Mouse (Mus musculus) heart, embryonic 16.5 days (tissue): Measurements from ENCODE around the gene Psg21. TPM values are rescaled to one million over a fixed set of nuclear protein-coding genes. Genes with fewer than 3 reads are reported as not detected.
"Not testable (repeated sequence)": the region's sequence is repeated elsewhere in the genome, so short reads cannot be mapped to it uniquely, and the experiment has no call there.

Experiments
- ATAC-seq: fragments of 200-750 bp; cut with Nextera tagmentation; replicated peaks from 2 replicates; pipeline ENCODE4 v1.8.0; 2017; ENCODE audit warnings: moderate number of reproducible peaks; ENCODE audit not compliant: insufficient read depth, low FRiP score; ENCODE audit errors: extremely low read depth
- H3K27ac ChIP-seq: fragments of 300-500 bp; sonication (generic); 2 replicates; pipeline ENCODE4 v1.5.1; 2014; ENCODE audit warnings: mild to moderate bottlenecking, low read length, control low read depth, moderate library complexity
- H3K27me3 ChIP-seq: fragments of 300-500 bp; sonication (generic); 2 replicates; pipeline ENCODE4 v1.6.1; 2014; ENCODE audit warnings: low read length, mixed read lengths; ENCODE audit not compliant: control insufficient read depth, insufficient read depth
- H3K36me3 ChIP-seq: fragments of 300-500 bp; sonication (generic); 2 replicates; pipeline ENCODE4 v1.6.1; 2014; ENCODE audit not compliant: control insufficient read depth, insufficient read depth
- H3K4me1 ChIP-seq: fragments of 300-500 bp; sonication (generic); 2 replicates; pipeline ENCODE4 v1.6.1; 2014; ENCODE audit warnings: low read length, mixed read lengths; ENCODE audit not compliant: control insufficient read depth, insufficient read depth
- H3K4me2 ChIP-seq: fragments of 300-500 bp; sonication (generic); 2 replicates; pipeline ENCODE4 v1.6.1; 2014; ENCODE audit warnings: low read depth, mild to moderate bottlenecking, control low read depth, low read length
- H3K4me3 ChIP-seq: fragments of 300-500 bp; sonication (generic); 2 replicates; pipeline ENCODE4 v1.5.1; 2014; ENCODE audit warnings: mild to moderate bottlenecking, control low read depth, low read length
- H3K9ac ChIP-seq: fragments of 300-500 bp; sonication (generic); 2 replicates; pipeline ENCODE4 v1.6.1; 2014; ENCODE audit warnings: low read length, control low read depth
- H3K9me3 ChIP-seq: fragments of 300-500 bp; sonication (generic); replicated peaks from 2 replicates; pipeline ENCODE4 v1.6.1; 2016; ENCODE audit warnings: low read length; ENCODE audit not compliant: control insufficient read depth
- WGBS: fragments of 180-500 bp; shearing (Covaris S2); extraction: QIAGEN DNeasy Blood & Tissue Kit; methylation state at CpG from one replicate; pipeline ENCODE4 v1.1.7; 2014; 5-methylcytosine and 5-hydroxymethylcytosine counted together
- polyA plus RNA-seq: library from polyadenylated mRNA; unstranded; fragments of >200 nt; fragmentation: Nextera tagmentation; extraction: Ambion mirVana; gene quantifications from 2 replicates; pipeline ENCODE4 v1.2.1, GENCODE M21; 2015

The Psg21 gene
- polyA plus RNA-seq, result not detected in 2 replicates

DNA sequence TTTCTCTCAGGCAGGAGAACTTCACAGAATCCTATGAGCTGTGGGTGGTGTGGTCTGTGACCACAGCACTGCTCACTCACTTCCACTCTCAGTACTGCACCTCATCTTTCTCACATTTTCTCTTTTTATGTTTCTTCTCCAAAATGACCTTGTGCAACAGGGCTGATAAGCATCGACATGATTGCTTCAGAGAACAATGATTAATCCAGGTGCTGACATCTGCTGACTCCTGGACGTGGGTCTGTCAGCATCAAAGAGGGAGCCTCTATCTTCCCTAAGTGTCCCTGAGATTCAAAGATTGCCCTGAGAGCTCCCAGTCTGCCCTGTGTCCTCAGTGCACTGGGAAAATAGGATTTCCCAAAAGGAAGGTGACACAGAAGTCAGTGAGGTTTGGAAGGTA, at the start of gene Psg21:
Psg21 (minus strand) TSS at position 101 of the 400 bp plus-strand sequence.
- not testable (repeated sequence) for H3K4me1 ChIP-seq

DNA sequence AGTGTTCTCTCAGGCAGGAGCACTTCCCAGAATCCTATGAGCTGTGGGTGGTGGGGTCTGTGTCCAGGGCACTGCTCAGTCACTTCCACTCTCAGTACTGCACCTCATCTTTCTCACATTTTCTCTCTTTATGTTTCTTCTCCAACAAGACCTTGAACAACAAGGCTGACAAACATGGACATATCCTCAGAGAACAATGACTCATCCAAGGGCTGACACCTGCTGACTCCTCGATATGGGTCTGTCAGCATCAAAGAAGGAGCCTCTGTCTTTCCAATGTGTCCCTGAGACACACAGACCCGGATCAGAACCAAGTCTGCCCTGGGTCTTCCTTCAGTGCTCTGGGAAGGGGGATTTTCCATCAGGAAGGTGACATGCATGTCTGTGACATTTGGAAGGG, 29.6 kb upstream of the Psg21 start, which contains the start of gene Psg20:
Psg20 (minus strand) TSS at position 101 of the 400 bp plus-strand sequence.
- H3K9me3 ChIP-seq, result no peaks in the 10 kb centered on the region
- WGBS, result 52% methylated on average over 2 of the region's 2 CpGs
- no peak within 1 kb of the TSS for H3K4me2 ChIP-seq
- no peak within 1 kb of the TSS for H3K4me3 ChIP-seq
- no peaks in the 10 kb centered on the region for H3K27me3 ChIP-seq
- H3K36me3 ChIP-seq, result no peaks in the 10 kb centered on the region
- H3K27ac ChIP-seq, result no peak within 1 kb of the TSS
- no peak within 1 kb of the TSS for H3K9ac ChIP-seq
- H3K4me1 ChIP-seq, result no peaks in the 10 kb centered on the region
- no peak for ATAC-seq

More for the DNA sequence above, at the start of gene Psg21:
- H3K9me3 ChIP-seq, H3K9ac ChIP-seq, H3K4me2 ChIP-seq, H3K4me3 ChIP-seq, ATAC-seq, H3K36me3 ChIP-seq, H3K27me3 ChIP-seq, H3K27ac ChIP-seq: not testable (repeated sequence)
- WGBS, result 25% methylated on average over 1 of the region's 2 CpGs

DNA sequence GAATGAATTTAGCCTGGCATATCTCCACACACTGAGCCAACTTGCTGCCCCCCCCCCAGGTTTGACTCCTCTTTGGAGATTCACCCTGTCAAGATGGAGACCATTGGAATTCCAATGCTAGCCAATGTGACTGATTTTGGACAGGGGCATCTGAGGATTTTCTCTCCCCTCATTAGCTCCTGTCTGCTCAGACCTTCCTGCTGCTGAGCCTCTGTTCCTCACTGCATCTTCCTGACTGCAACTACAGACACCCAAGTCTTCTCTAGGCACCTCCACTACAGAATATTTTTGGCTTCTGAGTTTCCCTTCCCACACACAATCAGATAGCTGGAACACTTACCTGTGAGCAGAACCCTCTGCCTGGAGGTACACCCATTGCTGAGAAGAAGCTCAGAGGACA, 29.1 kb upstream of the Psg21 start:
- no peak overlapping the region for H3K4me3 ChIP-seq
- ATAC-seq, result no peak
- no peak overlapping the region for H3K4me2 ChIP-seq
- H3K27ac ChIP-seq, result no peak overlapping the region
- no peaks in the 10 kb centered on the region for H3K36me3 ChIP-seq
- H3K9me3 ChIP-seq, result no peaks in the 10 kb centered on the region
- H3K4me1 ChIP-seq, result no peaks in the 10 kb centered on the region
- no peak overlapping the region for H3K9ac ChIP-seq
- H3K27me3 ChIP-seq, result no peaks in the 10 kb centered on the region

DNA sequence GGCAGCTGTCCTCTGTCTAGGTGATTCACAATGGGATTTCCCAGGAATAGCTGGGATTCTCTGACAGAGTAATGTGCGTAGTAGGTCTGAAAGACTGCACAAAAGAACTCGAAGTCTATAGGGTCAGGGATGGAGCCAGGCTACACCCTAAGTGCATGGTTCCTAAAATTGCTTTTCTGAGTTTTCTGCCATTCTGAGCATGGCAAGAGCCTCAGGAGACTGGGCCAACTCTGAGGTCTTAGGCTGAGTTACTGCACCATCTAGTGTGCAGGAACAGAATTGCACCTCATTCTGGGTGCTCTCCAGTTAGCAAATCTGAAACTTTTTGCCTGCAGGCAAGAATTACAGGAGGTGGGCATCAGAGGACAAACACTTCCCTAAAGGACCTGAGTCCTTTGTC, 23.2 kb upstream of the Psg21 start:
- no peaks in the 10 kb centered on the region for H3K4me1 ChIP-seq
- no peak overlapping the region for H3K27ac ChIP-seq
- no peaks in the 10 kb centered on the region for H3K36me3 ChIP-seq
- 41% methylated on average over 2 of the region's 2 CpGs for WGBS
- H3K9me3 ChIP-seq, result no peaks in the 10 kb centered on the region
- no peak overlapping the region for H3K4me2 ChIP-seq
- no peak overlapping the region for H3K9ac ChIP-seq
- no peak overlapping the region for H3K4me3 ChIP-seq
- no peak for ATAC-seq
- H3K27me3 ChIP-seq, result no peaks in the 10 kb centered on the region

DNA sequence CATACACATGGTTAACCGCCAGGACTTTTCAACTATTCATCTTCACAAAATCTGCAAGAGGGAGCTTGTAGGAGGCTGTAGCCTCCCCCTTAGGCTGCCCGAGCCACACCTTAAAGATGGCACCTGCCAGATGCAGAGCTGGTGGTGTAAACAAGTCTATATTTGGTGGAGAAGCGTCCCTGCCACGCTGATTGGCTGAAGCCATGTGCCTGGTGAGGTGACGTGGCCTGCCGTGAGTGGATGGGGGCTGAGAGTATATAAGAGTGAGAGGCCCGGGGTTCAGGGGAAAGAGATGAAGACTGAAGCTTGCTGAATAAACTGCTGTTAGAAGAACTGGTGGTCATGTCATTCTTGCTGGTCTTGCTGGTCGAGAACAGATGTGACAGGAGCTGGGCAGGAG, 29.6 kb downstream of the Psg21 start:
- not testable (repeated sequence) for H3K9me3 ChIP-seq, H3K9ac ChIP-seq, H3K27ac ChIP-seq, H3K4me1 ChIP-seq, H3K36me3 ChIP-seq, H3K4me3 ChIP-seq, ATAC-seq, H3K4me2 ChIP-seq, H3K27me3 ChIP-seq
- WGBS, result 66% methylated on average over 8 of the region's 8 CpGs

DNA sequence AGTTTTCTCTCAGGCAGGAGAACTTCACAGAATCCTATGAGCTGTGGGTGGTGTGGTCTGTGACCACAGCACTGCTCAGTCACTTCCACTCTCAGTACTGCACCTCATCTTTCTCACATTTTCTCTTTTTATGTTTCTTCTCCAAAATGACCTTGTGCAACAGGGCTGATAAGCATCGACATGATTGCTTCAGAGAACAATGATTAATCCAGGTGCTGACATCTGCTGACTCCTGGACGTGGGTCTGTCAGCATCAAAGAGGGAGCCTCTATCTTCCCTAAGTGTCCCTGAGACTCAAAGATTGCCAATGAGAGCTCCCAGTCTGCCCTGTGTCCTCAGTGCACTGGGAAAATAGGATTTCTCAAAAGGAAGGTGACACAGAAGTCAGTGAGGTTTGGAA, 40.1 kb downstream of the Psg21 start, which contains the start of gene Psg23:
Psg23 (minus strand) TSS at position 101 of the 400 bp plus-strand sequence.
- WGBS, result 30% methylated on average over 1 of the region's 2 CpGs
- not testable (repeated sequence) for H3K36me3 ChIP-seq, H3K9ac ChIP-seq, H3K27me3 ChIP-seq, H3K4me2 ChIP-seq, H3K4me1 ChIP-seq, H3K27ac ChIP-seq, H3K9me3 ChIP-seq, ATAC-seq, H3K4me3 ChIP-seq

Other genes starting within 250 kb of the Psg21 start
- not detected in 2 replicates for gene Psg28, start 224.7 kb downstream of the Psg21 start, polyA plus RNA-seq
- gene Psg26, start 172.5 kb downstream of the Psg21 start, polyA plus RNA-seq, result not detected in 2 replicates
- not detected in 2 replicates for gene Psg25, start 124.5 kb downstream of the Psg21 start, polyA plus RNA-seq
- not detected in 2 replicates for gene Psg27, start 89.4 kb downstream of the Psg21 start, polyA plus RNA-seq
- gene Psg23, start 40.2 kb downstream of the Psg21 start, polyA plus RNA-seq, result not detected in 2 replicates
- gene Psg20, start 29.5 kb upstream of the Psg21 start, polyA plus RNA-seq, result not detected in 2 replicates
- not detected in 2 replicates for gene Psg22, start 61.4 kb upstream of the Psg21 start, polyA plus RNA-seq
- gene Psg19, start 141.8 kb upstream of the Psg21 start, polyA plus RNA-seq, result not detected in 2 replicates
- gene Psg17, start 164.9 kb upstream of the Psg21 start, polyA plus RNA-seq, result not detected in 2 replicates
- 0.50 and 0.69 TPM in 2 replicates for gene Mill2, start 183.2 kb upstream of the Psg21 start, polyA plus RNA-seq
- 3.5 and 5.7 TPM in 2 replicates for gene Pglyrp1, start 214.6 kb upstream of the Psg21 start, polyA plus RNA-seq